Mouse (Mus musculus): ENCODE results near the gene Mical2.

DNA sequence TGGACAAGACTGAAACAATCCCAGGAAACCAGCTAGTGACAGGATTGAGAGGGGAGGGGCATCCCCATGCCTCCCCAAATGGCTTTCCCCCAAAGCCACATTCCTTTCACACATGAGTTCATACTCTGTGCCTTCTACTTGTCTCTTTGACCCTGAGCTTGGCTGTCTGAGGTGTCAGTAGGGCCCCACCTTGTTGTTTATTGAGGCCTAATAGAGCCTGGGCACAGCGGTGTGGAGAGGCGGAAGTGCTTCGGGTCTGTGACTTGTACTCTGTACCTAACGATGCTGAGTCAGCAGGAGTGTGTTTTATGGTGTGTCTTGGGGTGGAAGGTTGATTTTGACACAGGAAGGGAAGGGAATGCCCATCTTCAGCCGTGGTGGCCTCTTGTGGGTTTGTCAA lies 26.4 kb downstream of the Mical2 start:
- TF ChIP-seq NRF1 (IDR thresholded peaks at IDR 0.05; ENCODE audit: low read depth, low read length) (no peak), CTCF (conservative IDR thresholded peaks at IDR 0.05 in 1 of 2, IDR thresholded peaks at IDR 0.05 in 1 of 2; ENCODE audit: low read depth in 2 of 2, low read length in 2 of 2) (no peak), POLR2A (IDR thresholded peaks at IDR 0.05; ENCODE audit: low read depth, low read length) (no peak), UBTF (IDR thresholded peaks at IDR 0.05; ENCODE audit: low read depth, low read length) (no peak), TCF12 (IDR thresholded peaks at IDR 0.05; ENCODE audit: low read depth, low read length) (no peak), ZC3H11A (IDR thresholded peaks at IDR 0.05; ENCODE audit: low read depth, low read length) (no peak), POLR2AphosphoS2 (IDR thresholded peaks at IDR 0.05; ENCODE audit: low read depth, low read length) (no peak), EP300 (IDR thresholded peaks at IDR 0.05; ENCODE audit: low read length) (no peak)

All from CH12.LX (cell line).